Mouse (Mus musculus): Measurements from ENCODE around the gene Slc3a1.
A peak's percentile ranks its signal among the peaks of the same experiment; 100 is the strongest.

The Slc3a1 gene

GRCm38 (mm10) chr17:85028093-85028739 lies at the start of gene Slc3a1:
Gene Slc3a1, plus strand, starts transcription at chr17:85028376.
- DNase-seq (ENCODE audit: low read depth, low spot score): no peak

GRCm38 (mm10) chr17:84981721-84982120 lies 46.5 kb upstream of the Slc3a1 start:
- no peak for DNase-seq (ENCODE audit: low read depth, low spot score)

GRCm38 (mm10) chr17:84982735-84983134 lies 45.4 kb upstream of the Slc3a1 start:
- DNase-seq (ENCODE audit: low read depth, low spot score): no peak

- no peak for DNase-seq (ENCODE audit: low read depth, low spot score)
Measured at GRCm38 (mm10) chr17:84986368-84986767, 41.8 kb upstream of the Slc3a1 start.

- no peak for DNase-seq (ENCODE audit: low read depth, low spot score)
Measured at GRCm38 (mm10) chr17:84987834-84988410, 40.3 kb upstream of the Slc3a1 start.

- no peak for DNase-seq (ENCODE audit: low read depth, low spot score)
Measured at GRCm38 (mm10) chr17:84988514-84988913, 39.7 kb upstream of the Slc3a1 start.

GRCm38 (mm10) chr17:84995844-84996243 lies 32.3 kb upstream of the Slc3a1 start:
- DNase-seq (ENCODE audit: low read depth, low spot score): no peak

GRCm38 (mm10) chr17:84997639-84998038 lies 30.5 kb upstream of the Slc3a1 start:
- DNase-seq (ENCODE audit: low read depth, low spot score): no peak

GRCm38 (mm10) chr17:84999636-85000035 lies 28.5 kb upstream of the Slc3a1 start:
- DNase-seq (ENCODE audit: low read depth, low spot score): no peak

GRCm38 (mm10) chr17:85013485-85013884 lies 14.7 kb upstream of the Slc3a1 start:
- no peak for DNase-seq (ENCODE audit: low read depth, low spot score)

- no peak for DNase-seq (ENCODE audit: low read depth, low spot score)
Measured at GRCm38 (mm10) chr17:85014632-85015031, 13.5 kb upstream of the Slc3a1 start.

GRCm38 (mm10) chr17:85018344-85018743 lies 9.8 kb upstream of the Slc3a1 start:
- no peak for DNase-seq (ENCODE audit: low read depth, low spot score)

GRCm38 (mm10) chr17:85018794-85019193 lies 9.4 kb upstream of the Slc3a1 start:
- DNase-seq (ENCODE audit: low read depth, low spot score): no peak

GRCm38 (mm10) chr17:85020343-85020742 lies 7.8 kb upstream of the Slc3a1 start:
- DNase-seq (ENCODE audit: low read depth, low spot score): no peak

GRCm38 (mm10) chr17:85023247-85024167 lies 4.7 kb upstream of the Slc3a1 start:
- DNase-seq (ENCODE audit: low read depth, low spot score): peak; percentile 36

GRCm38 (mm10) chr17:85024237-85024636 lies 3.9 kb upstream of the Slc3a1 start:
- no peak for DNase-seq (ENCODE audit: low read depth, low spot score)

- no peak for DNase-seq (ENCODE audit: low read depth, low spot score)
Measured at GRCm38 (mm10) chr17:85025151-85025550, 3.0 kb upstream of the Slc3a1 start.

GRCm38 (mm10) chr17:85026436-85026835 lies 1.7 kb upstream of the Slc3a1 start:
- DNase-seq (ENCODE audit: low read depth, low spot score): no peak

- no peak for DNase-seq (ENCODE audit: low read depth, low spot score)
Measured at GRCm38 (mm10) chr17:85027247-85027646, 929 bp upstream of the Slc3a1 start.

GRCm38 (mm10) chr17:85028797-85029196 lies 621 bp downstream of the Slc3a1 start:
- DNase-seq (ENCODE audit: low read depth, low spot score): no peak

- no peak for DNase-seq (ENCODE audit: low read depth, low spot score)
Measured at GRCm38 (mm10) chr17:85030651-85031050, 2.5 kb downstream of the Slc3a1 start.

GRCm38 (mm10) chr17:85033087-85033486 lies 4.9 kb downstream of the Slc3a1 start:
- no peak for DNase-seq (ENCODE audit: low read depth, low spot score)

Data from skeletal muscle tissue, adult 2 months (tissue).